Mouse (Mus musculus) intestine, embryonic 15.5 days (tissue): ENCODE measurements at regions not wholly inside any gene's neighbourhood (a gene's known extent, or its start where the extent isn't known, plus 50 kb on each side); places are given as distances from the start of the nearest gene placed in this dataset.

Experiments
- ATAC-seq: fragments of 200-750 bp; cut with Nextera tagmentation; 2 replicates; pipeline ENCODE4 v1.8.0; 2017; ENCODE audit warnings: moderate TSS enrichment, moderate library complexity
- H3K27ac ChIP-seq: fragments of 300-500 bp; sonication (generic); 2 replicates; pipeline ENCODE4 v1.5.1; 2015; ENCODE audit warnings: mild to moderate bottlenecking, inconsistent platforms
- H3K27me3 ChIP-seq: fragments of 300-500 bp; sonication (generic); replicated peaks from 2 replicates; pipeline ENCODE4 v1.6.1; 2015; ENCODE audit warnings: inconsistent platforms
- H3K36me3 ChIP-seq: fragments of 300-500 bp; sonication (generic); 2 replicates; pipeline ENCODE4 v1.6.1; 2015; ENCODE audit warnings: inconsistent platforms
- H3K4me1 ChIP-seq: fragments of 300-500 bp; sonication (generic); replicated peaks from 2 replicates; pipeline ENCODE4 v1.6.1; 2015; ENCODE audit warnings: inconsistent platforms
- H3K4me2 ChIP-seq: fragments of 300-500 bp; sonication (generic); replicated peaks from 2 replicates; pipeline ENCODE4 v1.6.1; 2015; ENCODE audit warnings: mild to moderate bottlenecking, inconsistent platforms
- H3K4me3 ChIP-seq: fragments of 300-500 bp; sonication (generic); replicated peaks from 2 replicates; pipeline ENCODE4 v1.5.1; 2015; ENCODE audit warnings: inconsistent platforms
- H3K9ac ChIP-seq: fragments of 300-500 bp; sonication (generic); 2 replicates; pipeline ENCODE4 v1.6.1; 2015; ENCODE audit warnings: inconsistent platforms
- H3K9me3 ChIP-seq: fragments of 300-500 bp; sonication (generic); 2 replicates; pipeline ENCODE4 v1.6.1; 2016; ENCODE audit warnings: inconsistent platforms
- WGBS: fragments of 180-500 bp; shearing (Covaris S2); methylation state at CpG from one replicate; pipeline ENCODE4 v1.1.7; 2015; 5-methylcytosine and 5-hydroxymethylcytosine counted together

GRCm38 (mm10) chr1:76039029-76039655 lies 493.1 kb downstream of the Slc4a3 start:
- Histone ChIP-seq H3K36me3 (no peaks in the 10 kb centered on the region), H3K4me1 (no peaks in the 10 kb centered on the region), H3K27ac (no peak overlapping the region), H3K9ac (no peak overlapping the region), H3K4me3 (no peak overlapping the region), H3K9me3 (no peaks in the 10 kb centered on the region), H3K27me3 (no peaks in the 10 kb centered on the region), H3K4me2 (no peak overlapping the region)
- no peak for ATAC-seq
- 54% methylated on average over 4 of the region's 4 CpGs for WGBS

GRCm38 (mm10) chr1:76039661-76040060 lies 493.6 kb downstream of the Slc4a3 start:
- Histone ChIP-seq H3K27ac (no peak overlapping the region), H3K4me1 (no peaks in the 10 kb centered on the region), H3K9me3 (no peaks in the 10 kb centered on the region), H3K9ac (no peak overlapping the region), H3K4me3 (no peak overlapping the region), H3K4me2 (no peak overlapping the region), H3K36me3 (no peaks in the 10 kb centered on the region), H3K27me3 (no peaks in the 10 kb centered on the region)
- no peak for ATAC-seq
- WGBS, result 86% methylated on average over 4 of the region's 4 CpGs

- Histone ChIP-seq H3K9me3 (no peaks in the 10 kb centered on the region), H3K36me3 (no peaks in the 10 kb centered on the region), H3K27me3 (no peaks in the 10 kb centered on the region), H3K4me2 (no peak overlapping the region), H3K9ac (no peak overlapping the region), H3K4me3 (no peak overlapping the region), H3K4me1 (no peaks in the 10 kb centered on the region), H3K27ac (no peak overlapping the region)
- WGBS, result 84% methylated on average over 1 of the region's 1 CpGs
- ATAC-seq, result no peak
Observed at GRCm38 (mm10) chr1:76050264-76050663, 504.2 kb downstream of the Slc4a3 start.

GRCm38 (mm10) chr1:76053378-76054171 lies 507.5 kb downstream of the Slc4a3 start:
- Histone ChIP-seq H3K4me1 (no peaks in the 10 kb centered on the region), H3K27me3 (no peaks in the 10 kb centered on the region), H3K27ac (no peak overlapping the region), H3K9ac (no peak overlapping the region), H3K4me3 (no peak overlapping the region), H3K9me3 (no peaks in the 10 kb centered on the region), H3K4me2 (no peak overlapping the region), H3K36me3 (no peaks in the 10 kb centered on the region)
- ATAC-seq, result no peak
- 76% methylated on average over 10 of the region's 10 CpGs for WGBS

- H3K9me3 ChIP-seq, result no peaks in the 10 kb centered on the region
- ATAC-seq, result no peak
- H3K36me3 ChIP-seq, result no peaks in the 10 kb centered on the region
- H3K4me3 ChIP-seq, result no peak overlapping the region
- H3K4me2 ChIP-seq, result no peak overlapping the region
- no peaks in the 10 kb centered on the region for H3K27me3 ChIP-seq
- no peak overlapping the region for H3K9ac ChIP-seq
- H3K4me1 ChIP-seq, result no peaks in the 10 kb centered on the region
- no peak overlapping the region for H3K27ac ChIP-seq
- WGBS, result 49% methylated on average over 6 of the region's 6 CpGs
Observed at GRCm38 (mm10) chr1:76065783-76066182, 519.7 kb downstream of the Slc4a3 start.

- 67% methylated on average over 16 of the region's 16 CpGs for WGBS
- Histone ChIP-seq H3K4me1 (no peaks in the 10 kb centered on the region), H3K9me3 (no peaks in the 10 kb centered on the region), H3K36me3 (no peaks in the 10 kb centered on the region), H3K4me3 (no peak overlapping the region), H3K4me2 (no peak overlapping the region), H3K27me3 (no peaks in the 10 kb centered on the region), H3K27ac (no peak overlapping the region), H3K9ac (no peak overlapping the region)
- ATAC-seq, result no peak
Observed at GRCm38 (mm10) chr1:76070831-76071321, 524.8 kb downstream of the Slc4a3 start.

- WGBS, result 55% methylated on average over 3 of the region's 3 CpGs
- Histone ChIP-seq H3K9ac (no peak overlapping the region), H3K4me3 (no peak overlapping the region), H3K27ac (no peak overlapping the region), H3K27me3 (no peaks in the 10 kb centered on the region), H3K4me1 (0 out of 2 replicates have a peak, but pooled peaks cover 2% of the 10 kb centered on the region), H3K4me2 (no peak overlapping the region), H3K9me3 (no peaks in the 10 kb centered on the region), H3K36me3 (no peaks in the 10 kb centered on the region)
- ATAC-seq, result no peak
Observed at GRCm38 (mm10) chr1:76075213-76075612, 529.1 kb downstream of the Slc4a3 start.

- ATAC-seq, result no peak
- Histone ChIP-seq H3K9me3 (no peaks in the 10 kb centered on the region), H3K4me1 (0 out of 2 replicates have a peak, but pooled peaks cover 5% of the 10 kb centered on the region), H3K27ac (no peak overlapping the region), H3K4me2 (no peak overlapping the region), H3K36me3 (no peaks in the 10 kb centered on the region), H3K27me3 (no peaks in the 10 kb centered on the region), H3K4me3 (no peak overlapping the region), H3K9ac (no peak overlapping the region)
- WGBS, result 65% methylated on average over 10 of the region's 10 CpGs
Observed at GRCm38 (mm10) chr1:76075685-76076455, 529.8 kb downstream of the Slc4a3 start.

- H3K4me2 ChIP-seq, result no peak overlapping the region
- ATAC-seq, result no peak
- H3K27me3 ChIP-seq, result no peaks in the 10 kb centered on the region
- no peaks in the 10 kb centered on the region for H3K9me3 ChIP-seq
- H3K36me3 ChIP-seq, result no peaks in the 10 kb centered on the region
- H3K27ac ChIP-seq, result no peak overlapping the region
- 41% methylated on average over 6 of the region's 6 CpGs for WGBS
- H3K9ac ChIP-seq, result no peak overlapping the region
- no peak overlapping the region for H3K4me3 ChIP-seq
- 0 out of 2 replicates have a peak, but pooled peaks cover 5% of the 10 kb centered on the region for H3K4me1 ChIP-seq
Observed at GRCm38 (mm10) chr1:76080241-76080640, 534.2 kb downstream of the Slc4a3 start.

GRCm38 (mm10) chr1:76081700-76082099 lies 535.6 kb downstream of the Slc4a3 start:
- H3K4me1 ChIP-seq, result 0 out of 2 replicates have a peak, but pooled peaks cover 5% of the 10 kb centered on the region
- no peaks in the 10 kb centered on the region for H3K36me3 ChIP-seq
- no peaks in the 10 kb centered on the region for H3K9me3 ChIP-seq
- no peak overlapping the region for H3K9ac ChIP-seq
- no peak overlapping the region for H3K27ac ChIP-seq
- no peak overlapping the region for H3K4me2 ChIP-seq
- H3K27me3 ChIP-seq, result no peaks in the 10 kb centered on the region
- no peak overlapping the region for H3K4me3 ChIP-seq
- ATAC-seq, result no peak
- 56% methylated on average over 4 of the region's 4 CpGs for WGBS

GRCm38 (mm10) chr1:76083273-76084036 lies 537.4 kb downstream of the Slc4a3 start:
- WGBS, result 87% methylated on average over 3 of the region's 3 CpGs
- H3K27ac ChIP-seq, result no peak overlapping the region

GRCm38 (mm10) chr1:76091031-76091430 lies 545.0 kb downstream of the Slc4a3 start:
- Histone ChIP-seq H3K4me2 (no peak overlapping the region), H3K9me3 (no peaks in the 10 kb centered on the region), H3K4me3 (no peak overlapping the region), H3K27me3 (no peaks in the 10 kb centered on the region), H3K27ac (no peak overlapping the region), H3K9ac (no peak overlapping the region), H3K36me3 (no peaks in the 10 kb centered on the region), H3K4me1 (no peaks in the 10 kb centered on the region)
- ATAC-seq, result no peak
- 43% methylated on average over 5 of the region's 5 CpGs for WGBS

More at GRCm38 (mm10) chr1:76083273-76084036, 537.4 kb downstream of the Slc4a3 start:
- no peak overlapping the region for H3K9ac ChIP-seq
- no peak overlapping the region for H3K4me2 ChIP-seq
- no peaks in the 10 kb centered on the region for H3K9me3 ChIP-seq
- no peak overlapping the region for H3K4me3 ChIP-seq
- H3K4me1 ChIP-seq, result 0 out of 2 replicates have a peak, but pooled peaks cover 5% of the 10 kb centered on the region
- no peaks in the 10 kb centered on the region for H3K36me3 ChIP-seq
- ATAC-seq, result no peak
- no peaks in the 10 kb centered on the region for H3K27me3 ChIP-seq
